Mouse (Mus musculus) embryonic fibroblast, embryonic 13.5 days (primary cell): ENCODE results near the gene Kcnip1.

Source experiments
- CTCF ChIP-seq: IDR thresholded peaks from 2 replicates; pipeline ENCODE4 v1.5.1; 2011; ENCODE audit warnings: mild to moderate bottlenecking, control low read depth, low read length, moderate library complexity, borderline replicate concordance; ENCODE audit not compliant: insufficient read depth
- POLR2A ChIP-seq: IDR thresholded peaks from 2 replicates; pipeline ENCODE4 v1.6.1; 2011; ENCODE audit warnings: low read depth, mild to moderate bottlenecking, control low read depth, low read length, moderate library complexity

- TF ChIP-seq CTCF (no peak), POLR2A (no peak)
Measured at GRCm38 (mm10) chr11:33803093-33803492, 189.9 kb downstream of the Kcnip1 start.
